Mouse (Mus musculus) 416B (cell line): Measurements from ENCODE around the gene Tmem179.

Source experiments
- DNase-seq: peaks from one replicate; pipeline ENCODE4 v3.0.0; 2011; ENCODE audit warnings: low read depth

The Tmem179 gene

DNA sequence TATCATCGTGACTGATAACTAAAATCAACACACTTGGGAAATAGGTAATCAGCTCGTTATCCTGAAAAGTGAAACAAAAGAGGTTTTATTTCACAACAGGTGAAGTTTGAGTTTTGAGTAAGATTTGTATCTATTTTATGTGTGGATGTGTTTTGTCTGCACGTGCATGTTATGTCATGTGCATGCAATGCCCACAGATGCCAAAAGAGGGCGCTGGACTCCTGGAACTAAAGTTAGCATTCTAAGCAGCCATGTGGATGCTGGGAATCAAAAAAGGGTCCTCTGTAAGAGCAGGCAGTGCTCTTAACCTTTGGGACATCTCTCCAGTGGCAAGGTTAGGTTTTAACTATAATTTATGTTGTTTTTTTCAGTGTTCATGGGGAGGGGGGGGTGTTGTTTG lies 53.3 kb downstream of the Tmem179 start:
- peak; percentile 24 for DNase-seq

DNA sequence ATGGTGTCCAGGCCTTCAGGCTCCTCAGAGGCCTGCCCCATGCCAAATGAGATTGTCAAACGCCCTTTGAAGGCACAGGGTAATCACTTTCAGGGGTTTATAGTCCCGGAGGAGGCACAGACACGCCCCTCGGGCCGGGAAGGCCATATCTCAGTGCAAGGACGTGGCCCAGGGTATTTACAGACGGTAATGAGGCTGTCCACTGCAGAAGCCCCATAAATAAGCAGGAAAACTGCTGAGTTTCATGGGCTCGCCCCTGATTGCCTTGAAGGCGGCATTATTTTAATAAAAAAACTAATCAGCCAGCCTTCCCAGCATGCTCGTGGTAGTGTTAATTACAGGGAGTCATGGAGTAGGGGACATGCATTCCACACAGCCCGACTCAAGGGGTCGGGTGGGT lies 54.1 kb downstream of the Tmem179 start:
- DNase-seq, result no peak

- no peak for DNase-seq
Measured at GRCm38 (mm10) chr12:112457839-112458238, 58.7 kb downstream of the Tmem179 start.

GRCm38 (mm10) chr12:112456144-112456713 lies 60.3 kb downstream of the Tmem179 start:
- no peak for DNase-seq

DNA sequence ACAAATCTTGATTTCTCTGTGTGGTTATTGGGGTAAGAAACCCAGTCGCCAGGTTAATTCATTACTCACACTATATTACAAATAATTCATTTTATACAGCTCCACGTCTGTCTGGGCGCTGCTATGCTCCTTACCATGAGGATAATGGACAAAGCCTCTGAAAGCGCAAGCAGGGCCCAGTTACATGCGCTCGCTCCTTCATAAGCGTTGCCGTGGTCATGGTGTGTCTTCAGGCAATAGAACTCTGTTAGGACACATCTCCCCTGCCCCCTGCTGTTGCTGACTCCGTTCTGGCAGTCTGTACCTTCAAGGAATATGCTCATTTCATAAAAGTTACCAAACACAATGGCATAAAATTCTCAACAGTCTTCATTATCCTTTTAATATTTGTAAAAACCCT lies 64.7 kb downstream of the Tmem179 start:
- no peak for DNase-seq

GRCm38 (mm10) chr12:112451381-112451780 lies 65.2 kb downstream of the Tmem179 start:
- DNase-seq, result no peak

DNA sequence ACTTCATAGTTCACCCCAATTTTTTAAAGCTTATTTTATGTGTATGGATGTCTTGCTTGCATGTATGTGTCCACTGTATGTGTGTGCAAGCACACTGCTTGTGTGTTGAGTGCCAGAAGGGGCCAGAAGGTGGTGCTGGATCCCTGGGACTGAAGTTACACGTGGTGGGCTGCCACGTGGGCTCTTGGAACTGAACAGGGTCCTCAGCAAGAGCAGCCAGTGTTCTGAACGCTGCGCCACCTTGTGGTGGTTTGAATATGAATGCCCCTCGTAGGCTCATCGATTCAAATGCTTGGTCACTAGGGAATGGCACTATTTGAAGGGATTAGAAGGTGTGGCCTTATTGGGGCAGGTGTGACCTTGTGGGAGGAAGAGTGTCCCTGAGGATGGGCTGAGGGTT lies 65.7 kb downstream of the Tmem179 start:
- no peak for DNase-seq
